Mouse (Mus musculus) cerebellum, adult (tissue): ENCODE data around the gene Usp8.

Source experiments
- ATAC-seq: cut with Nextera tagmentation; 2 replicates; pipeline ENCODE4 v1.9.2; 2017; ENCODE audit warnings: mild to moderate bottlenecking, moderate library complexity, mixed read lengths; ENCODE audit not compliant: insufficient number of reproducible peaks, low FRiP score, low TSS enrichment

Usp8 gene

GRCm38 (mm10) chr2:126801980-126802379 is 94.9 kb downstream of the Usp8 start:
- ATAC-seq, result no peak
